Mouse (Mus musculus): ENCODE measurements around the gene Rgs10. TPM values are rescaled to one million over a fixed set of nuclear protein-coding genes. Genes with fewer than 3 reads are reported as not detected.

The Rgs10 gene
- polyA plus RNA-seq, 1 experiment from 2014 or later, result 34.5 TPM

GRCm38 (mm10) chr7:128438131-128438530 is 19.6 kb upstream of the Rgs10 start:
- no peak overlapping the region for H3K9ac ChIP-seq
- H3K27ac ChIP-seq (replicated peaks), result no peak overlapping the region
- peaks cover 28% of the 10 kb centered on the region for H3K36me3 ChIP-seq (replicated peaks)
- H3K27me3 ChIP-seq, result no peaks in the 10 kb centered on the region
- H3K4me1 ChIP-seq (replicated peaks), result no peaks in the 10 kb centered on the region
- H3K4me2 ChIP-seq, result no peak overlapping the region
- no peaks in the 10 kb centered on the region for H3K9me3 ChIP-seq (replicated peaks)
- ATAC-seq (ENCODE audit: insufficient read depth), result no peak
- no peak overlapping the region for H3K4me3 ChIP-seq (replicated peaks)

GRCm38 (mm10) chr7:128433213-128433612 is 14.7 kb upstream of the Rgs10 start:
- no peaks in the 10 kb centered on the region for H3K4me1 ChIP-seq (replicated peaks)
- 45% methylated on average over 1 of the region's 1 CpGs for WGBS (ENCODE audit: insufficient replicate concordance)
- no peak overlapping the region for H3K4me2 ChIP-seq
- H3K9ac ChIP-seq, result no peak overlapping the region
- H3K4me3 ChIP-seq (replicated peaks), result no peak overlapping the region
- no peak for ATAC-seq (ENCODE audit: insufficient read depth)
- H3K27ac ChIP-seq (replicated peaks), result no peak overlapping the region
- H3K9me3 ChIP-seq (replicated peaks), result no peaks in the 10 kb centered on the region
- H3K36me3 ChIP-seq (replicated peaks), result no peaks in the 10 kb centered on the region
- no peaks in the 10 kb centered on the region for H3K27me3 ChIP-seq

GRCm38 (mm10) chr7:128432574-128432973 is 14.0 kb upstream of the Rgs10 start:
- WGBS (ENCODE audit: insufficient replicate concordance), result 62% methylated on average over 10 of the region's 10 CpGs
- ATAC-seq (ENCODE audit: insufficient read depth), result no peak
- H3K4me1 ChIP-seq (replicated peaks), result no peaks in the 10 kb centered on the region

GRCm38 (mm10) chr7:128422491-128422890 is 3.9 kb upstream of the Rgs10 start:
- 37% methylated on average over 3 of the region's 3 CpGs for WGBS (ENCODE audit: insufficient replicate concordance)
- H3K4me3 ChIP-seq (replicated peaks), result no peak overlapping the region
- ATAC-seq (ENCODE audit: insufficient read depth), result no peak
- no peaks in the 10 kb centered on the region for H3K36me3 ChIP-seq (replicated peaks)
- no peak overlapping the region for H3K4me2 ChIP-seq
- peaks cover 64% of the 10 kb centered on the region for H3K27me3 ChIP-seq
- no peak overlapping the region for H3K9ac ChIP-seq
- H3K9me3 ChIP-seq (replicated peaks), result no peaks in the 10 kb centered on the region
- H3K4me1 ChIP-seq (replicated peaks), result peaks cover 17% of the 10 kb centered on the region
- no peak overlapping the region for H3K27ac ChIP-seq (replicated peaks)

More at GRCm38 (mm10) chr7:128432574-128432973, 14.0 kb upstream of the Rgs10 start:
- Histone ChIP-seq H3K4me2 (no peak overlapping the region), H3K9ac (no peak overlapping the region), H3K9me3 (replicated peaks) (no peaks in the 10 kb centered on the region), H3K36me3 (replicated peaks) (no peaks in the 10 kb centered on the region), H3K27ac (replicated peaks) (no peak overlapping the region), H3K4me3 (replicated peaks) (no peak overlapping the region), H3K27me3 (no peaks in the 10 kb centered on the region)

- ATAC-seq (ENCODE audit: insufficient read depth), result no peak
- H3K27me3 ChIP-seq, result peaks cover 69% of the 10 kb centered on the region
- 69% methylated on average over 7 of the region's 7 CpGs for WGBS (ENCODE audit: insufficient replicate concordance)
- H3K27ac ChIP-seq (replicated peaks), result no peak overlapping the region
- H3K4me1 ChIP-seq (replicated peaks), result peaks cover 25% of the 10 kb centered on the region
- no peak overlapping the region for H3K4me3 ChIP-seq (replicated peaks)
- H3K9ac ChIP-seq, result no peak overlapping the region
- no peak overlapping the region for H3K4me2 ChIP-seq
- H3K36me3 ChIP-seq (replicated peaks), result no peaks in the 10 kb centered on the region
- no peaks in the 10 kb centered on the region for H3K9me3 ChIP-seq (replicated peaks)
Measured at GRCm38 (mm10) chr7:128421701-128422100, 3.1 kb upstream of the Rgs10 start.

GRCm38 (mm10) chr7:128419690-128420089 is 1.1 kb upstream of the Rgs10 start:
- 32% methylated on average over 9 of the region's 9 CpGs for WGBS (ENCODE audit: insufficient replicate concordance)
- Histone ChIP-seq H3K4me1 (replicated peaks) (peaks cover 45% of the 10 kb centered on the region), H3K27me3 (peaks cover 65% of the 10 kb centered on the region)

GRCm38 (mm10) chr7:128417226-128417929 is 1.2 kb downstream of the Rgs10 start:
- H3K9ac ChIP-seq, result peak overlapping the region; percentile 78
- WGBS (ENCODE audit: insufficient replicate concordance), result 1% methylated on average over 32 of the region's 32 CpGs
- H3K9me3 ChIP-seq (replicated peaks), result no peaks in the 10 kb centered on the region
- ATAC-seq (ENCODE audit: insufficient read depth), result no peak
- peak overlapping the region; percentile 51; the same call in 1 of the 2 replicates for H3K27ac ChIP-seq (replicated peaks)
- peak overlapping the region; percentile 98 for H3K4me2 ChIP-seq
- peak overlapping the region; percentile 84 for H3K4me3 ChIP-seq (replicated peaks)
- peaks cover 58% of the 10 kb centered on the region for H3K27me3 ChIP-seq
- H3K4me1 ChIP-seq (replicated peaks), result peaks cover 68% of the 10 kb centered on the region
- no peaks in the 10 kb centered on the region for H3K36me3 ChIP-seq (replicated peaks)

More at GRCm38 (mm10) chr7:128419690-128420089, 1.1 kb upstream of the Rgs10 start:
- Histone ChIP-seq H3K27ac (replicated peaks) (no peak overlapping the region), H3K9me3 (replicated peaks) (no peaks in the 10 kb centered on the region), H3K36me3 (replicated peaks) (no peaks in the 10 kb centered on the region), H3K4me2 (no peak overlapping the region), H3K9ac (no peak overlapping the region), H3K4me3 (replicated peaks) (no peak overlapping the region)
- no peak for ATAC-seq (ENCODE audit: insufficient read depth)

- H3K4me1 ChIP-seq (replicated peaks), result peaks cover 75% of the 10 kb centered on the region
- no peaks in the 10 kb centered on the region for H3K9me3 ChIP-seq (replicated peaks)
- 0 out of 2 replicates have a peak overlapping the region, but pooled peaks have one; percentile 79 for H3K27ac ChIP-seq (replicated peaks)
- ATAC-seq (ENCODE audit: insufficient read depth), result no peak
- peaks cover 51% of the 10 kb centered on the region for H3K27me3 ChIP-seq
- peak overlapping the region; percentile 98 for H3K4me2 ChIP-seq
- 62% methylated on average over 6 of the region's 6 CpGs for WGBS (ENCODE audit: insufficient replicate concordance)
- H3K4me3 ChIP-seq (replicated peaks), result peak overlapping the region; percentile 84
- H3K9ac ChIP-seq, result peak overlapping the region; percentile 16; the same call in 1 of the 2 replicates
- no peaks in the 10 kb centered on the region for H3K36me3 ChIP-seq (replicated peaks)
Measured at GRCm38 (mm10) chr7:128416664-128417063, 1.9 kb downstream of the Rgs10 start.

GRCm38 (mm10) chr7:128414433-128414832 is 4.1 kb downstream of the Rgs10 start:
- Histone ChIP-seq H3K27ac (replicated peaks) (peak overlapping the region; percentile 79), H3K4me1 (replicated peaks) (peaks cover 84% of the 10 kb centered on the region), H3K27me3 (peaks cover 32% of the 10 kb centered on the region), H3K9me3 (replicated peaks) (no peaks in the 10 kb centered on the region), H3K4me3 (replicated peaks) (peak overlapping the region; percentile 31), H3K4me2 (peak overlapping the region; percentile 98), H3K36me3 (replicated peaks) (no peaks in the 10 kb centered on the region), H3K9ac (peak overlapping the region; percentile 38; the same call in 1 of the 2 replicates)
- 4% methylated on average over 8 of the region's 8 CpGs for WGBS (ENCODE audit: insufficient replicate concordance)
- ATAC-seq (ENCODE audit: insufficient read depth), result peak; percentile 72

- H3K4me1 ChIP-seq (replicated peaks), result peaks cover 67% of the 10 kb centered on the region
- H3K4me3 ChIP-seq (replicated peaks), result no peak overlapping the region
- ATAC-seq (ENCODE audit: insufficient read depth), result no peak
- 37% methylated on average over 10 of the region's 10 CpGs for WGBS (ENCODE audit: insufficient replicate concordance)
- peak overlapping the region; percentile 65 for H3K27ac ChIP-seq (replicated peaks)
- peak overlapping the region; percentile 13; the same call in 1 of the 2 replicates for H3K9ac ChIP-seq
- H3K4me2 ChIP-seq, result peak overlapping the region; percentile 10; the same call in 1 of the 2 replicates
- H3K36me3 ChIP-seq (replicated peaks), result no peaks in the 10 kb centered on the region
- 0 out of 2 replicates have a peak, but pooled peaks cover 12% of the 10 kb centered on the region for H3K27me3 ChIP-seq
- no peaks in the 10 kb centered on the region for H3K9me3 ChIP-seq (replicated peaks)
Measured at GRCm38 (mm10) chr7:128412071-128412833, 6.3 kb downstream of the Rgs10 start.

GRCm38 (mm10) chr7:128410708-128411413 is 7.7 kb downstream of the Rgs10 start:
- no peak for ATAC-seq (ENCODE audit: insufficient read depth)
- WGBS (ENCODE audit: insufficient replicate concordance), result 68% methylated on average over 11 of the region's 11 CpGs

More at GRCm38 (mm10) chr7:128410708-128411413, 7.7 kb downstream of the Rgs10 start:
- Histone ChIP-seq H3K4me2 (no peak overlapping the region), H3K36me3 (replicated peaks) (no peaks in the 10 kb centered on the region), H3K9ac (no peak overlapping the region), H3K27ac (replicated peaks) (no peak overlapping the region), H3K4me3 (replicated peaks) (no peak overlapping the region), H3K4me1 (replicated peaks) (peaks cover 59% of the 10 kb centered on the region), H3K9me3 (replicated peaks) (no peaks in the 10 kb centered on the region), H3K27me3 (no peaks in the 10 kb centered on the region)

All from liver, embryonic 15.5 days (tissue).